Mouse (Mus musculus) left cerebral cortex, adult 9 months (tissue): Measurements from ENCODE around the gene Bcor.
A peak's percentile ranks its signal among the peaks of the same experiment; 100 is the strongest.

Experiments used
- DNase-seq, 2 experiments: peaks; one replicate each; pipeline ENCODE4 v3.0.0; 2022; ENCODE audit warnings: low spot score in 2 of 2

Gene Bcor

GRCm38 (mm10) chrX:12006031-12006881, 153.9 kb downstream of the Bcor start:
- DNase-seq, result peak; percentile 26 to 63

- no peak for DNase-seq
These were observed 154.7 kb downstream of the Bcor start for GRCm38 (mm10) chrX:12005181-12006030.

GRCm38 (mm10) chrX:12004416-12004815, 155.7 kb downstream of the Bcor start:
- no peak for DNase-seq

GRCm38 (mm10) chrX:12003947-12004346, 156.2 kb downstream of the Bcor start:
- DNase-seq, result no peak

- DNase-seq, result no peak
These were observed 156.6 kb downstream of the Bcor start for GRCm38 (mm10) chrX:12003539-12003938.

GRCm38 (mm10) chrX:12003106-12003505, 157.0 kb downstream of the Bcor start:
- no peak for DNase-seq

- no peak for DNase-seq
These were observed 157.6 kb downstream of the Bcor start for GRCm38 (mm10) chrX:12002596-12002995.

- no peak for DNase-seq
These were observed 158.2 kb downstream of the Bcor start for GRCm38 (mm10) chrX:12001969-12002368.

- no peak for DNase-seq
These were observed 158.8 kb downstream of the Bcor start for GRCm38 (mm10) chrX:12001336-12001735.

- no peak for DNase-seq
These were observed 159.5 kb downstream of the Bcor start for GRCm38 (mm10) chrX:12000620-12001019.

- DNase-seq, result no peak
These were observed 160.2 kb downstream of the Bcor start for GRCm38 (mm10) chrX:11999951-12000350.

GRCm38 (mm10) chrX:11998934-11999336, 161.2 kb downstream of the Bcor start:
- no peak for DNase-seq

- no peak for DNase-seq
These were observed 163.3 kb downstream of the Bcor start for GRCm38 (mm10) chrX:11996891-11997290.

GRCm38 (mm10) chrX:11996489-11996888, 163.7 kb downstream of the Bcor start:
- DNase-seq, result no peak

- no peak for DNase-seq
These were observed 166.3 kb downstream of the Bcor start for GRCm38 (mm10) chrX:11993641-11994419.

GRCm38 (mm10) chrX:11989471-11989870, 170.7 kb downstream of the Bcor start:
- DNase-seq, result no peak

GRCm38 (mm10) chrX:11988191-11988896, 171.8 kb downstream of the Bcor start:
- DNase-seq, result no peak

- DNase-seq, result no peak
These were observed 172.6 kb downstream of the Bcor start for GRCm38 (mm10) chrX:11987602-11988001.
